Mouse (Mus musculus) small intestine, adult 2 months (tissue): ENCODE results near the gene Galm.

ENCODE experiments used
- CTCF ChIP-seq: fragments of 200-500 bp; IDR thresholded peaks from 2 replicates; pipeline ENCODE4 v1.5.1; 2012; ENCODE audit warnings: low read depth, mild to moderate bottlenecking, control low read depth, inconsistent platforms, low read length, moderate library complexity, mixed read lengths; ENCODE audit not compliant: insufficient replicate concordance, insufficient read length; ENCODE audit errors: extremely low read depth
- POLR2A ChIP-seq: fragments of 200-500 bp; IDR thresholded peaks from 2 replicates; pipeline ENCODE4 v1.6.1; 2012; ENCODE audit warnings: low read depth, mild to moderate bottlenecking, control low read depth, inconsistent platforms, low read length, moderate library complexity

DNA sequence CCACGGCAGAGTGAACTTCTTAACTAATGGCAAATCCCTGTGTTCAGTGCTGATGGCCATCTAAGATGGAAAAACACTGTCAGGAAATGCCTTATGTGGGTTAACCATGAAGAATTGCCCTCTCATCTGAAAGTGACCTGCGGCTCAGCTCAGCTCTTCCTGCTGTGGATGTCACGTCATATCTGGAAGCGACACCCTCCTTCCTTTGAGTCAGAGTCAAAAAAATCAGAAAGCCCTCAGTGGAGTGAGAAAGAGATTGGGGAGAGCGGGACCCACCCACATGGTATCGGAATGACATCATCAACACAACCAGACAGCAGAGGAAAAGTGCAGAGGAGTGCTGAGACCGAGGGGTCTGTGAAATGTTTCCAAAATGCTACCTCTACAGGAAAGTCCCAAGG lies 40.6 kb downstream of the Galm start:
- no peak for TF ChIP-seq CTCF
- no peak for TF ChIP-seq POLR2A
